Mouse (Mus musculus) brown adipose tissue, adult 24 weeks (tissue): ENCODE measurements around the gene Cbfa2t2. TPM values are rescaled to one million over a fixed set of nuclear protein-coding genes. Genes with fewer than 3 reads are reported as not detected.

Source experiments
- H3K27ac ChIP-seq: fragments of 200-500 bp; replicated peaks from 2 replicates; pipeline ENCODE4 v1.5.1; 2012; ENCODE audit warnings: low read depth, mild to moderate bottlenecking, low read length
- H3K4me1 ChIP-seq: fragments of 200-500 bp; 2 replicates; pipeline ENCODE4 v1.6.1; 2012; ENCODE audit warnings: low read length, mixed read lengths; ENCODE audit not compliant: control insufficient read depth, insufficient read depth, insufficient read length
- H3K4me3 ChIP-seq: fragments of 200-500 bp; 2 replicates; pipeline ENCODE4 v1.5.1; 2012; ENCODE audit warnings: low read depth, mild to moderate bottlenecking, low read length, moderate library complexity; ENCODE audit not compliant: insufficient read depth
- polyA plus RNA-seq: library from polyadenylated mRNA; stranded (reverse); fragments of >200 nt; gene quantifications from 2 replicates; pipeline ENCODE4 v1.2.4, GENCODE M21; 2012; ENCODE audit not compliant: missing spikeins, insufficient read depth, insufficient read length

The Cbfa2t2 gene
- polyA plus RNA-seq, 1 experiment, result 6.9 TPM

DNA sequence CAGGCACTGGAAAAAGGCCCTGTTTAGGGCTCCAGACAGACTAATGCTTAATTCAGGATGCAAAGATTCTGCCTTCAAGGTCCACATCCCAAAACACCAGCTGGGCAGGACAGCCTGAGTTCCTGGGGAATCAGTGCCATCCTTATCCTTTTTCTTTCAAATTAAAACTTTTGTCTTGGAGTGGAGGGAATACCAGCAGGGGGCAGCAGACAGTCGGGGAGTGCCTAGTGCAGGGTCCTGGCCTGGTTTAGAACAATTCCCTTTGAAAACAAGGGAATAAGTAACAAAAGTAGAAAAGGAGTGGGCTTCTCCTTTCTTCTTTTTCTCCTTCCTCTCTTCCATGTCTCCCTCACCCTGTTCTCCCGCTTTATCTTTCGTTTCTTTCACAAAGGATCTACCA is 19.2 kb upstream of the Cbfa2t2 start:
- no peak overlapping the region for H3K27ac ChIP-seq
- H3K4me1 ChIP-seq, result no peaks in the 10 kb centered on the region
- H3K4me3 ChIP-seq, result no peak overlapping the region

DNA sequence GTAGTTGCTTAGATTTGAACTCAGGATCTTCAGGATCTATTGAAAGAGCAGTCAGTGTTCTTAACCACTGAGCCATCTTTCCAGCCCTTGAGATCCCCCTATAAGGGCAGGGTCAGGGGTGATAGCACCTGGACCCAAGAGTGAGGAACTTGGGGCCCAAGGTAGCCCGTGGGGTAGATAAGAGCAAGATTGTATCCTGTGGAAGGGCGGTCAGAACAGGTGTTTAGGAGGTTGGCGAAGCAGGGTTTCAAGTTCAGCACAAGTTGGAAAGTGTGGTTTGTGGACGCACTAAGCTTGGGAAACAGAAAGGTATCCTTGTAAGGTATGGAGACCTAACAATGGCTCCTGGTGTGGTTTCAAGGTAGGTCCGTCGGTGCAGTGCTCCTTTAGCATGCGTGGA is 18.3 kb upstream of the Cbfa2t2 start:
- Histone ChIP-seq H3K4me1 (no peaks in the 10 kb centered on the region), H3K27ac (no peak overlapping the region), H3K4me3 (no peak overlapping the region)

DNA sequence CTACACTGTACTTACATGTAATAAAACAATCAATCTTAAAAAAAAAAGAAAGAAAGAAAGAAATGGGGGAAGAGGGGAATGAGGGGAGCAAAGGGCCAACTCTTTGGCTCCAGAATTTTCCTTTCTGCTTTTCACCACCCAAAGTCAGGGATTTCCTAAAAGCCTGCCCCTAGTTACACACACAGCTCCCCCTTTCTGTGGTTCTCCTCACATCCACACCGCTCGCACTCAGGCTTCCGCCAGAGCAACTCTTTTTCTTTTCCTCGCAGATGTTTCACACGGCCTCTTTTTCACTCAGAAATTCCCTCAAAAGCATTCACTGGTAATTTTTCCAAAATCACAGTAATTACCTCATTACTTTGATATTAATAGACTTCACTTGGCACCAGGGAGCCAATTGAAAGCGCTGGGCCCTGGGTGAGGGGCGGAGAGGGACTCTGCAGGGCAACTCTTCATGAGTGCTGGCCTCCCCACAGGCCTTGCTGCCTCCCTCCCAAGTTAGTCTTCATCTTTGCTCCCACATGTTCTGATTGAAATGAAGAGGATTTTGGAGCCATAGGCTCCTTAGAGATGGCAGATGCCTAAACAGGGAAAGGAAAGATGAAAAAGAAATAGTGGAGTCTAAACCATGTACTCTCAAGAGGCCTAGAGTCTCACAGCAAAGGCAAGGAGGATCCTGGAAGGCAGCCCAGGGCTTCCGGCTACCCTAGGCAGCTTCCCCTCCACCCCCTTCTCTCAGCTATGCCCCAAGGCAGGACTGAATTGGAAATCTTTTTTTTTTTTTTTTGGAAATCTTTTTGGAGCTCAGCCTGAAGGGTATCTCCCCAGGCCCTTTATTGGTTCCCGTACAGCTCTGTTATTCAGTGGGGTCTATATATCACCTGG is 16.4 kb upstream of the Cbfa2t2 start:
- H3K4me3 ChIP-seq, result no peak overlapping the region

DNA sequence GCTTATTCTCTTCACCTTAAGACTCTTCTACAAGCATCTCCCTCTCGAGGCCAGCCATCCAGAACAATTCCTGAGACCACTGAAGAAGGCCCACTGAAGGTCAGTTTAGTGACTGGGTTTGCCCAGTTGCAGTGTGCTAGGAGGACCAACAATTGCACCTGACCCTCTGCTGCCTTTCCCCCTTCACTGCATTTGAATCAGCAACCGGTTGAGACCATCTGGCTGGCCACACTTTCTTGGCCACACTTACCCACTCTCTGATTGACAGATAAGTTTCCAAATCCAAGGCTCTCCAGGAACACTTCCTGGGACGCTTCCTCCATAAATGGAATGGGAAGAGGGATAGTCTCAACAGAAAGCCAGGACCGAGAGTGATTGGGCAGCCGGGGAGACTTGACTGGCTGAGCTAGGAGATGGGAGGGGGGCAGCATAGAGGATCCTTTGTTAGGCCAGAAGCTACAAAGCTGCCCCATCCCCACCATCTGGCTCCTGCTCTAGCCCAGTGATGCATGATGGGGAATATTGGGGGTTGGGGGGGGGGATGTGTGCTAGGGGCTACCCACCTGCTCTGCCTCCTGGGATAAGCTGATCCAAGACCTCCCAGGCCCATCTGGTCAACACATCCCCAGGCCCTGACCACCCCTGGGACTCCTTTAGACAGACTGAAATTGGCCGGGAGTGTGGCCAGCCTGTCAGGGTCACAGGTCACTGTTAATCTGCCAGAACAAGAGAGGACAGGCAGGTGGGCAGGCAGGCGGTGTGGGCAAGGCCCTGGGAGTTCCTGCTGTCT is 15.1 kb upstream of the Cbfa2t2 start:
- Histone ChIP-seq H3K27ac (no peak overlapping the region), H3K4me3 (no peak overlapping the region), H3K4me1 (no peaks in the 10 kb centered on the region)

More for the DNA sequence above, 16.4 kb upstream of the Cbfa2t2 start:
- H3K4me1 ChIP-seq, result no peaks in the 10 kb centered on the region
- no peak overlapping the region for H3K27ac ChIP-seq

DNA sequence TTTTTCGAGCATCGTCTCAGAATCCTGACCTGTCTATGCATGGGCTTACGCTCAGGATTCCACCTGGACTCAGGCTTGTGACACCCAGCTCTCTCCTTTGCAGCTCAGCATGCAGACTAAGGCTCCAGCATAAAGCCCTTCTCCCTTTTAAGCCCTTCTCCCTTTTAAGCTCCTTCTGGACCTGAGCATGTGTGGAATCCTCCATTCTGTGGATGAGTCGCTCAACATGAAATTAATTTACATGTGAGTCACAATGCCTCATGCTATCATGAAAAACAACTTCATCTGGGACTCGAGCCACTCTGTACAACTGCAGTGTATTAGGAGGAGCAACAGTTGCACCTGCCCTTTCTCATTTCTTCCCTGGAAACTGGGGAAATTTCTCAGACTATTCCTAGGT is 14.1 kb upstream of the Cbfa2t2 start:
- H3K27ac ChIP-seq, result no peak overlapping the region
- no peak overlapping the region for H3K4me3 ChIP-seq
- no peaks in the 10 kb centered on the region; the same call in 1 of the 2 replicates for H3K4me1 ChIP-seq

DNA sequence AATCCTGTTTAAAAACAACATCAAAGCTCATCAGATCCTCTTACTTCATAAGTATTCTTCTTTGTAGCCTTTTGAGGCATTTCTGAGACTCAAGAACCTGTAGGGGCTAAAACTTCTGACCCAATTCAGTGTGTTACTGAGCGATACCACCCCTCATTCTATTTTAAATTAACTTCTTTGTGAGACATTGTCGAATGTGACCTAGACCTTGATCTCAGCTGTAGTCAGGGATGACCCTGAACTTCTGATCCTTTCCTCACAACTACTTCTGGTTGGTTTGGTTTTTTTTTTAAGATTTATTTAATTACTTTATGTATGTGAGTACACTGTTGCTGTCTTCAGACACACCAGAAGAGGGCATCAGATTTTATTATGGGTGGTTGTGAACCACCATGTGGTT is 12.7 kb upstream of the Cbfa2t2 start:
- Histone ChIP-seq H3K4me1 (no peaks in the 10 kb centered on the region; the same call in 1 of the 2 replicates), H3K4me3 (no peak overlapping the region), H3K27ac (no peak overlapping the region)

DNA sequence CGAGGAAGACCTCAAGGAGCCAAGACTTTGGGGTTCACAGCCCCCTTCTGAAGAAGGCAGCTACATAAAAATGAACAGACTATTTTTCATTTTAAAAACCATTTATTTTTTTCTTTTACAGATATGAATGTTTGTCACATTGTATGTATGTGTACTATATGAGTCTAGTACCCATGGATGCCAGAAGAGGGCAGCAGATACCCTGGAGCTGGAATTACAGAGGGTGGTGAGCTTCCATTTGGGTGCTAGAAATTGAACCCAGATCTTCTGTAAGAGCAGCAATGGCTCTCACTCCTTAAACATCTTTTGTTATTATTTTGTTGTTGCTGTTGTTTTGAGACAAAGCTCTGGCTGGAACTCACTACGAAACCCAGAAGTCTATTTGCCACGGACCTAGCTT is 10.8 kb upstream of the Cbfa2t2 start:
- Histone ChIP-seq H3K4me1 (no peaks in the 10 kb centered on the region; the same call in 1 of the 2 replicates), H3K27ac (no peak overlapping the region), H3K4me3 (no peak overlapping the region)

DNA sequence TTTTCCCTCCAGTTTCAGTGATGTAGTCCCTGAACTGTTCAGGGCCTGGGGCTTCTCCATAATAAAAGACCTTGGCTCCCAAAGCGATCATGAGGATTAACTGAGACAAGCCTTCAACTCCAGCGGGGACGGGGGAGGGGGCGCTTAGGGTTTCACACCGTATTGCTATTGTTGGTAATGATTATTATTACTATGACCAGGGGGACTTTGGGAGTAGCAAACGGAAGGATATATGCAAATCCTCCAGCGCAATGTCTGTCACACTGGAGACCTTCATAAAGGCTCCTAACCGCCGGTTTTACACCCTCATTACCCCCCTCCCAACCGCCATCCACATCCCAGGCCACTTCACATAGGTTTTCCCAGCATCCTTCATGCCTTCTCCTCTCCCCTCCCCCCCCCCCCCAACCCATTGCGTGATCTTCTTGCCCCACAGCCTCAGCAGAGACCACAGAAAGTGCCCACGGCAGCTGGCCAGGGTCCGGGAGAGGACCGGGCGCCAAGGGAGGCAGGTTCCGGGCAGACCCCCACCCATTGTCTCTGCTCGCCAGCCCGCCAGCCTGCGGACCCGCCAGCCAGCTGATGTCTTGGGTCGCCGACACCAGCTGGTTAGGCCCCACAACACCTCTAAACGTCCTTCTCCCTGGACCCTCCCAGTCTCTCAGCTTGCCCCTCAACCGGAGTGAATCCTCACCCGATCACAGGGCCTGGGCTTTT is 9.9 kb upstream of the Cbfa2t2 start:
- Histone ChIP-seq H3K4me3 (peak overlapping the region; percentile 42), H3K27ac (no peak overlapping the region), H3K4me1 (no peaks in the 10 kb centered on the region; the same call in 1 of the 2 replicates)

DNA sequence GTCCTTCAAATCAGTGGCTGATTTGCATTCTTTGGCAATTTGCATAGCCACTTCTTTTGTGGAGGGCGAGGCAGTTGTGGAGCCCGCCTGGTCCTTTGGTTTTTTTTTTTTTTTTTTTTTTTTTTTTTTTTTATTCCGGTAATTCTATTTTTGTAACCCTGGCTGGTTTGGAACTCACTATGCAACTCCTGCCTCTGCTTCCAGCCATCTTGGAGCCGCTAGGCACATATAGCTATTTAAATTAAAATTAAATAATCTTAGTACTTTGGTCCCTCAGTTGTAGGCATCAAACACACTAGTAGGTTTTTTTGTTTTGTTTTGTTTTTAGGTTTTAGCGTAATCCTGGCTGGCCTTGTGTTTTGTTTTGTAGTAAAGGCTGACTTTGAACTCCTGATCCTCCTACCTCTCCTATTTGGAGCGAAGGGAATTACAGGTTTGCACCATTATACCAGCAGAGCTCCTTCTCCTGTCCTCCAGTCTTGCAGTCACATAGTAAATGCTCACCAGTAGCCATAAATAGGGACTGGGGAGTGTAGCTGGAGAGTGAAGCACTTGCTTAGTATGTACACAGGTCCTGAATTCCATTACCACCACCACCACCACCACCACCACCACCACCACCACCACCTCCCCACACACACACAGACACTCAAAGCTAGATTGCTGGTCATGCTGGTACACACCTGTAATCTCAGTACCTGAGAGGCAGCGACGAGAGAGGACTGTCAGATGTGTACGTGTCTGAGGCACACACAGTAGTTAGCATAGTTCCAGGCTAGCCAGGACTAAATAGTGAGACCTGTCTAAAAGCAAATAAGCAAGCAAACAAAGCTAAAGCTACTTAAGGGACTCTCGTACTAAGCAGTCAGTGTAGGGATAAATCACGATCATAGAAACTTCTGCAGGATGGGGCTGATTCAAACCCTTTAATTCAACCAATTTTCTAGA is 9.1 kb upstream of the Cbfa2t2 start:
- Histone ChIP-seq H3K4me3 (peak overlapping the region; percentile 42; the same call in 1 of the 2 replicates), H3K4me1 (no peaks in the 10 kb centered on the region; the same call in 1 of the 2 replicates), H3K27ac (no peak overlapping the region)

DNA sequence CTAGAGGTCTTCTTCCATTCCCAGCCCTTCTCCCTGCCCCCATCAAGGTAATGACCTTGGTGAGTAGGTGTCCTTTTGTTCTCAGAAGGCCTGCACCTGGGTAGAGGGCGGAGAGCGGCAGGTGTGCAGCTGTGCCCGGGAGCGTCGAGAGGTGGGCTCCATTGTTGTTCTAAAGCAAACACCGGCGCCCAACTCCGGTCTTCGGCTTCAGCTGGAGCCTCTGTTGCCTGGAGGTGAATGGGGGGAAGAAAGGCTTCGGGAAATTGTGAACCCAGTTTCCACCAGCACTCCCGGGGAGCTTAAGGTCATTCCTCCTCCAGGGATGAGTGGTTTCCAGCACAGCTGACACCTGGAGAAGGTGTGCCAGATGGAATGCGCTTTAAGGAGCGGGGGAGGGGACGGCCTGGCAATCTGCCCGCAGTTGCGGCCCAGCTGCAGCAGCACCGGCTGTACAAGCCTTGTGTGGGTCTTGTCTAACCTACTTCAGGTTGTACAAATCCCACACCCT is 8.4 kb upstream of the Cbfa2t2 start:
- no peak overlapping the region for H3K4me3 ChIP-seq
- H3K27ac ChIP-seq, result no peak overlapping the region
- H3K4me1 ChIP-seq, result no peaks in the 10 kb centered on the region; the same call in 1 of the 2 replicates

DNA sequence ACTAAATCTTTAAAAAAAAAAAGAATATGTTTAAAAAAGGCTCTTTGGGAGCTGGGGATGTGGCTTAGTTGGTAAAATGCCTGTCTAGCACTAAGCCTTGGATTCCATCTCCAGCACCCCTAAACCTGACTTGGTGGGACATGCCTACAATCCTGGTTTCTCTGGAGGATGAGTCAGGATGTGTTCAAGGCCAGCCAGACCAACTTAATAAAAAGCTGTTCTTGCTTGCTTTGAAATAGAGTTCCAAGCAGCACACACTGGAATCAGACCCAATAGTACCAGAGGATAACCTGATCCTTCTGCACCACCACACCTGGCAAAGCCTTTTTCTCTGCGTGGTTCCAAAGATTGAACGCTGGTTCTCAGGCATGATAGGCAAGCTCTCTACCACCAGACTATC is 5.7 kb upstream of the Cbfa2t2 start:
- H3K4me3 ChIP-seq, result no peak overlapping the region
- H3K27ac ChIP-seq, result no peak overlapping the region
- H3K4me1 ChIP-seq, result no peaks in the 10 kb centered on the region; the same call in 1 of the 2 replicates

DNA sequence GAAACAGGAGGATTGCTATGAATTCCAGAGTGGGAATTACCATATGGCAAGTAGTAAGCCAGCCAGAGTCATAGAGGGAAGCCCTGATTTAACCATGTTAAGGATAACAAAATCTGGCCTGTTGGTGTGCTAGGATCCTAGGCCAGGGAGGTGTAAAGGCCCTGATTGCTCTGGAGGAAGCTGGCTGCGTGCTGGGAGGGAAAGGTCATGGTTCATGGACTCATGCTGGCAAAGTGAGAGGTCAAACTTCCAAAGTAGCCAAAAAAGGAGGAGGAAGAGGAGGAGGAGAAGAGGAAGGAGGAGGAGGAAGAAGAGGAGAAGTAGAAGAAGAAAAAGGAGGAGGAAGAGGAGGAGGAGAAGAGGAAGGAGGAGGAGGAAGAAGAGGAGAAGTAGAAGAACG is 3.6 kb upstream of the Cbfa2t2 start:
- peaks cover 2% of the 10 kb centered on the region; the same call in 1 of the 2 replicates for H3K4me1 ChIP-seq
- no peak overlapping the region for H3K4me3 ChIP-seq
- no peak overlapping the region for H3K27ac ChIP-seq

DNA sequence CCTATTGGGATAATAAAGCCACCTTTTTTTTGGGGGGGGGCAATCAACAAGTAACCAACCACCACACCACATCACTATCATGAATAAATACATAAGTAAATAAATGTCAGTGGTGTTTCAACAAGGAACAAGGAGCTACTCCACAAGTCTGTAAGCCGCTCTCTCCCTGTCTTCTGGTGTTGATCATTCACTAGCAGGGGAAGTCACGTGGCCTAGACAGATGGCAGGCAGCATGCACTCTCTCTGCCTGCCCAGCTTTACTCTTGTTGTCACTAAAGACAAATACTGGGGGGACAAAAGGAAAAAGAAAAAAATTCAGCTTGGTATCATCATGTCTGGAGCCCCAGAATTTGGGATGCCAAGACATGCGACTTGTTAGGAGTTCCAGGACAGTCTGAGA is 2.9 kb upstream of the Cbfa2t2 start:
- Histone ChIP-seq H3K4me1 (peaks cover 3% of the 10 kb centered on the region; the same call in 1 of the 2 replicates), H3K27ac (no peak overlapping the region), H3K4me3 (no peak overlapping the region)

DNA sequence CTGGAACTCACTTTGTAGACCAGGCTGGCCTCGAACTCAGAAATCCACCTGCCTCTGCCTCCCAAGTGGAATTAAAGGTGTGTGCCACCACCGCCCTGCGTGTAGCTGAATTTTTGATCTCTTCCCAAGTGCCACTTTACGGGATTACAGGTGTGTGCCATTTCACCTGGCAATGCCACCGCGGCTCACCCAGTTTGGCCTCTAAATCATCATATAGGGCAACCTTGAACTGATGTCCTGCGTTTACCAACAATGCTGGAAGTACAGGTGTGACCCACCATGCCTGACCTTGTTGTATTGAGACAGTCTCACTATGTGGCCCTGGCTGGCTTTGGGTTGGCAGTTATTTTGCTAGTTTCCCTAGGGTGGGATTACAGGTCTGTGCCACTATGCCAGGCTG is 1.6 kb upstream of the Cbfa2t2 start:
- Histone ChIP-seq H3K27ac (no peak overlapping the region), H3K4me1 (peaks cover 3% of the 10 kb centered on the region; the same call in 1 of the 2 replicates), H3K4me3 (no peak overlapping the region)
